Mouse (Mus musculus): ENCODE results near the gene Hs6st2. TPM values are rescaled to one million over a fixed set of nuclear protein-coding genes. Genes with fewer than 3 reads are reported as not detected.
A peak's percentile ranks its signal among the peaks of the same experiment; 100 is the strongest.

The Hs6st2 gene
- polyA plus RNA-seq, 1 experiment from 2014 or later = 0.27 TPM

DNA sequence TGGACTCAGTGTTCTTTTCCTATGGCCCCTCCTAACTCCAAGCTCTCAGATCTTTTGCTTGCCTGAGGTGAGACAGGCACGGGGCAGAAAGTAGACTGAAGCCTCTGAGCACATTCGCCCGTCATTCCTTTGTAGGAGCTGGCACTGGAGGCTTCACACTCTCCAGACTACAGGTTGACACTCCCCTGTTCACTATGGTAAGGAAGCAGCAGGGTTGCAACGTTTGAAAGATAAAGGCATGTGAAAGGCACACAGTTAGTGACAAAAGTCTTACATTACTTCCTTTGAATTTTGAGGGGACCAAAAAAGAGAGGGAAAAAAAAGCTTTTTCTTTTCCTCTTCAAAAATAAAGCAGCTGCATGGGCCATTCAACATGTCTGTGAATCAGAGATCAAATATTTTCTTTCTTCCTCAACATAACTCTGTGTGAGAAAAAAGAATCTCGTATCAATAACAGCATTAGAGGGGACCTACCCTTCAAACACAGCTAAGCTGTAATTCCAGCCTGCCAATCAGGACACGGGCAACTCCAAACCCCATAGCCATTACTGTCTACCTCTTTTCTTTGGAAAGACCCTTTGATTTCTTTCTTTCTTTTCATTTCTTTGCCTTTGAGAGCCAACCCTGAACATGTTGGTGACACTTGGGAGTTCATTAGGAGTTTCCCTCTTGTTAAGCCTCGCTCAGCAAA lies 177.7 kb downstream of the Hs6st2 start:
- TF ChIP-seq CTCF (IDR thresholded peaks at IDR 0.05; ENCODE audit: low read depth) = no peak
- TF ChIP-seq EP300 (IDR thresholded peaks at IDR 0.05; ENCODE audit: low read depth) = no peak
- Histone ChIP-seq H3K27ac (ENCODE audit: low read depth) (no peak overlapping the region), H3K9me3 (ENCODE audit: low read length) (no peaks in the 10 kb centered on the region), H3K4me3 (ENCODE audit: low read depth, low read length) (no peak overlapping the region), H3K9ac (replicated peaks) (no peak overlapping the region), H3K4me1 (ENCODE audit: insufficient read depth) (no peaks in the 10 kb centered on the region), H3K36me3 (replicated peaks; ENCODE audit: insufficient read depth, low read length) (no peaks in the 10 kb centered on the region), H3K27me3 (ENCODE audit: insufficient read depth, low read length) (no peaks in the 10 kb centered on the region), H3K4me2 (ENCODE audit: low read depth, low read length) (no peak overlapping the region)
- WGBS (ENCODE audit: insufficient replicate concordance) = 65% methylated on average over 7 of the region's 7 CpGs
- DNase-seq (no peak), ATAC-seq (no peak)

DNA sequence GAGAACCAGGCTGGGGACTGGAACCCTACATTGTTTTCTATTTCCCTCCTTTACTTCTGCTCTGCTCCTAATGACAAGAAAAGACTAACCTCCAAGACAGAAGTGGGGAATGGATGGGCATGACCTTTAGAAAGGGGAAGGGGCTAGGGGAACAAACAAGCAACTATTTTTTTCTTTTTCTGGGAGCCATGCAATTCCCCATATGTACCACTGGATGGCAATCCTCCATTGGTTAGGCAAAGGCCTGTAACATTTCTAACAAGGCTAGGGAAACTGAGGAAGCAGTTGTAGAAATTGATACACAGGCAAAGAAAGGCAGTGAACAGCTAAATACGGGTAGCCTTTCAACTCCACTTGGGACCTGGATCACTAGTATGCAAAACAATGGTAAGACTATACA lies 183.8 kb downstream of the Hs6st2 start:
- Histone ChIP-seq H3K27me3 (ENCODE audit: insufficient read depth, low read length) (no peaks in the 10 kb centered on the region), H3K4me3 (ENCODE audit: low read depth, low read length) (no peak overlapping the region), H3K4me2 (ENCODE audit: low read depth, low read length) (no peak overlapping the region), H3K27ac (ENCODE audit: low read depth) (no peak overlapping the region), H3K4me1 (ENCODE audit: insufficient read depth) (no peaks in the 10 kb centered on the region), H3K36me3 (replicated peaks; ENCODE audit: insufficient read depth, low read length) (no peaks in the 10 kb centered on the region), H3K9ac (replicated peaks) (no peak overlapping the region), H3K9me3 (ENCODE audit: low read length) (no peaks in the 10 kb centered on the region)
- TF ChIP-seq CTCF (IDR thresholded peaks at IDR 0.05; ENCODE audit: low read depth) (peak; percentile 55), EP300 (IDR thresholded peaks at IDR 0.05; ENCODE audit: low read depth) (no peak)
- no peak for DNase-seq
- ATAC-seq = no peak
- 42% methylated on average over 1 of the region's 1 CpGs for WGBS (ENCODE audit: insufficient replicate concordance)

DNA sequence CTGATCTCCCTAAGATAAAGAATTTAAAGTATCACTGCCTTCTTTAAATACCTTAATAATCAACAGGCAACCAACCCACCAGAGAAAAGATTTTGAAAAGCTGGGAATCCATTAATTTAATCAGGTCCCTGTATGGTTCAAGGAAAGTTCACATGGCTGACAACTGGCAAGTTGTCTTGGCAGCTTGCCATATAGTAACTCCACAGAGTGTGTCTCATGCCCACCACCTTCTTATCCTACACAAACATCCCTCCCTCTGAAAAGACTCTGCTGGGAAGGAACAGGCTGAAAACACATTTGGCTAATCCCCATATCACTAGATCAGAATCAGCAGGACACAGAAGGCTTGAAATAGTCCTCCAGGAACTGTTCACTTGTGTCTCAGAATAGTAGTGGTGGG lies 193.3 kb downstream of the Hs6st2 start:
- Histone ChIP-seq H3K4me2 (ENCODE audit: low read depth, low read length) (no peak overlapping the region), H3K36me3 (replicated peaks; ENCODE audit: insufficient read depth, low read length) (no peaks in the 10 kb centered on the region), H3K4me1 (ENCODE audit: insufficient read depth) (no peaks in the 10 kb centered on the region), H3K27ac (ENCODE audit: low read depth) (no peak overlapping the region), H3K27me3 (ENCODE audit: insufficient read depth, low read length) (no peaks in the 10 kb centered on the region), H3K9me3 (ENCODE audit: low read length) (no peaks in the 10 kb centered on the region), H3K9ac (replicated peaks) (no peak overlapping the region), H3K4me3 (ENCODE audit: low read depth, low read length) (no peak overlapping the region)
- DNase-seq (no peak), ATAC-seq (no peak)
- TF ChIP-seq EP300 (IDR thresholded peaks at IDR 0.05; ENCODE audit: low read depth) (no peak), CTCF (IDR thresholded peaks at IDR 0.05; ENCODE audit: low read depth) (no peak)

DNA sequence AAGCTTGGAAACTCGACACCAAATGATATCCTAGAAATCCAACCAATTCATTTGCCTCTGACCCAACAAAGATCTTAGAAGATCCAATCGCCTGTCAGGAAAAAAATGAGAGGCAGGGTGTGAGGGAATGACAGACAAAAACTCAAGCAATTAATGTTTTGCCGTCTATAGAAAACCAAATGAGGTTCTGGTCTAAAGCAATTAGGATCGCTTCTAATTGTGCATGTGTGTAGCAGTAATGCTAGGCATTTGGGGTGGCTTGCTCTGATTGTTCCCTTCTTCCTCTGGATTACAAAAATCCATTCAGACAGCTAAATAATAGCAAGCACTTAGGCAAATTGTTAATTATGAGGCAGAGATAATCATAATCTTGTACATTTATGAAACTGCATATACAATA lies 212.2 kb downstream of the Hs6st2 start:
- Histone ChIP-seq H3K9ac (replicated peaks) (no peak overlapping the region), H3K9me3 (ENCODE audit: low read length) (no peaks in the 10 kb centered on the region), H3K4me3 (ENCODE audit: low read depth, low read length) (no peak overlapping the region), H3K36me3 (replicated peaks; ENCODE audit: insufficient read depth, low read length) (no peaks in the 10 kb centered on the region), H3K4me2 (ENCODE audit: low read depth, low read length) (no peak overlapping the region), H3K4me1 (ENCODE audit: insufficient read depth) (no peaks in the 10 kb centered on the region), H3K27me3 (ENCODE audit: insufficient read depth, low read length) (no peaks in the 10 kb centered on the region; the same call in 1 of the 2 replicates), H3K27ac (ENCODE audit: low read depth) (no peak overlapping the region)
- ATAC-seq (no peak), DNase-seq (no peak)
- 76% methylated on average over 4 of the region's 4 CpGs for WGBS (ENCODE audit: insufficient replicate concordance)
- no peak for TF ChIP-seq EP300 (IDR thresholded peaks at IDR 0.05; ENCODE audit: low read depth)
- no peak for TF ChIP-seq CTCF (IDR thresholded peaks at IDR 0.05; ENCODE audit: low read depth)

DNA sequence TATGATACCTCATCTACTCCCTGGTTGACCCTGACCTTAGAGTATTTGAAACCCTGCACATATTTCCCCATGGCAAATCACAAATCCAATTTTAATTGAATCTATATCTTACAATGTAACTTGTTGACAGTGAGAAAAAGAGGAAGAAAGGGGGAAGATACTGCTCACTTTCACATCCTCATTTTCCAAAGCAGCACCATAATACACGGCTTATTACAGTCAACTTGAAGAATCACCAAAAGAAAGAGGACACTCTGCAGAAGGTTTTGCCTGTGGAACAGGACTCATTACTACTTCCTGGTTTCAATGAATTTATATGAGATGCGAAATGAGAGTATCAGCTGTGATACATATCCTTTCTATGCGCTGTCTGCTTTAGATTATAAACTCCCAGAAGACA lies 220.2 kb downstream of the Hs6st2 start:
- H3K27me3 ChIP-seq (ENCODE audit: insufficient read depth, low read length) = peaks cover 3% of the 10 kb centered on the region; the same call in 1 of the 2 replicates
- ATAC-seq (no peak), DNase-seq (no peak)
- H3K9ac ChIP-seq (replicated peaks) = no peak overlapping the region
- H3K36me3 ChIP-seq (replicated peaks; ENCODE audit: insufficient read depth, low read length) = no peaks in the 10 kb centered on the region
- 44% methylated on average over 3 of the region's 3 CpGs for WGBS (ENCODE audit: insufficient replicate concordance)
- no peak overlapping the region for H3K4me3 ChIP-seq (ENCODE audit: low read depth, low read length)
- no peak for TF ChIP-seq CTCF (IDR thresholded peaks at IDR 0.05; ENCODE audit: low read depth)
- TF ChIP-seq EP300 (IDR thresholded peaks at IDR 0.05; ENCODE audit: low read depth) = no peak
- H3K9me3 ChIP-seq (ENCODE audit: low read length) = no peaks in the 10 kb centered on the region
- no peak overlapping the region for H3K4me2 ChIP-seq (ENCODE audit: low read depth, low read length)
- H3K27ac ChIP-seq (ENCODE audit: low read depth) = no peak overlapping the region
- no peaks in the 10 kb centered on the region for H3K4me1 ChIP-seq (ENCODE audit: insufficient read depth)

DNA sequence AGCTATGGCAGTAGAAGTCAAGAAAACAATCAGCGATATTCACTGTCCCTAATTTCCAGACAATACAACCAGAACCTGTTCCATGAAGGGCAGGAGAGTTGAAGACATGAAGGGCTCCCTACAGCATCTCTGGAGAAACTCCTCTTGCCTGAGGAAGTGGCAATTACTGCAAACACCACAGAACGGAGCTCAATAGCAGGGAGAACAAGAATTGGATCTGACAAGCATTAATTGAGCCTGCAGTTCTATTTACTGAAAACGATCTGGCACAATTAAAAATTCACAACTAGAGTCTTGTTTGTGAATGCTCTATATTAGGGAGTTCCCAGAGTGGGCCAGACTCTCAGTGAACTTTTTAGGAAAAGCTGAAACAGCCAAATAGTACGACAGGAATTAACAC lies 238.3 kb downstream of the Hs6st2 start:
- H3K36me3 ChIP-seq (replicated peaks; ENCODE audit: insufficient read depth, low read length) = no peaks in the 10 kb centered on the region
- TF ChIP-seq CTCF (IDR thresholded peaks at IDR 0.05; ENCODE audit: low read depth) = no peak
- no peaks in the 10 kb centered on the region for H3K9me3 ChIP-seq (ENCODE audit: low read length)
- no peak overlapping the region for H3K4me2 ChIP-seq (ENCODE audit: low read depth, low read length)
- WGBS (ENCODE audit: insufficient replicate concordance) = 65% methylated on average over 4 of the region's 4 CpGs
- H3K4me1 ChIP-seq (ENCODE audit: insufficient read depth) = no peaks in the 10 kb centered on the region
- no peak overlapping the region for H3K4me3 ChIP-seq (ENCODE audit: low read depth, low read length)
- no peak overlapping the region for H3K9ac ChIP-seq (replicated peaks)
- DNase-seq (no peak), ATAC-seq (no peak)
- no peak overlapping the region for H3K27ac ChIP-seq (ENCODE audit: low read depth)
- no peaks in the 10 kb centered on the region for H3K27me3 ChIP-seq (ENCODE audit: insufficient read depth, low read length)

DNA sequence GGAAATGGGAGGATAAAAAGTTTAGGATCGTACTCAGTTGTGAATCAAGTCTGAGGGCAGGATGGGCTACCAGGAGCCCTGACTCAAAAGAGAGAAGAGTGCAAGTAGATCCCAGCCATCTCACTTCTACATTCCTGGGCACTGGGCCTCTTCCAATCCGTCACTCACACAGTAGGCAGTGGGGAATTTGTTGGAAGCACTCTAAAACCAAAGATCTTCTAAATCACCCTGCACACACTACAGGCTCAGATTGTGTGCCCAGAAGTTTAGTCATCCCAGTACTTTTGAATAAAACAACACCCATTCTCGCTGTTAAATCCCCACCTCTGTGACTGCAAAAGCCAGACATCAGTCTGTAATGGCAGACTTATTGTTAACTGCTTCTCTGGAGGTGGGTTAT lies 249.9 kb downstream of the Hs6st2 start:
- ATAC-seq = no peak
- H3K27me3 ChIP-seq (ENCODE audit: insufficient read depth, low read length) = no peaks in the 10 kb centered on the region
- no peaks in the 10 kb centered on the region for H3K36me3 ChIP-seq (replicated peaks; ENCODE audit: insufficient read depth, low read length)
- H3K9ac ChIP-seq (replicated peaks) = no peak overlapping the region
- no peak for TF ChIP-seq CTCF (IDR thresholded peaks at IDR 0.05; ENCODE audit: low read depth)
- TF ChIP-seq EP300 (IDR thresholded peaks at IDR 0.05; ENCODE audit: low read depth) = no peak
- H3K4me1 ChIP-seq (ENCODE audit: insufficient read depth) = no peaks in the 10 kb centered on the region
- DNase-seq = no peak
- no peak overlapping the region for H3K27ac ChIP-seq (ENCODE audit: low read depth)
- H3K4me2 ChIP-seq (ENCODE audit: low read depth, low read length) = no peak overlapping the region
- H3K4me3 ChIP-seq (ENCODE audit: low read depth, low read length) = no peak overlapping the region
- H3K9me3 ChIP-seq (ENCODE audit: low read length) = no peaks in the 10 kb centered on the region
- WGBS (ENCODE audit: insufficient replicate concordance) = 69% methylated on average over 3 of the region's 3 CpGs
